Mouse (Mus musculus): ENCODE results near the gene Fbxo31. TPM values are rescaled to one million over a fixed set of nuclear protein-coding genes. Genes with fewer than 3 reads are reported as not detected.

The Fbxo31 gene
- total RNA-seq (2014; rRNA removed) (25.1 and 35.9 TPM in 2 replicates), polyA plus RNA-seq (2012; rRNA removed) (23.0 and 26.5 TPM in 2 replicates)

GRCm38 (mm10) chr8:121578676-121579451 is at the start of gene Fbxo31:
Gene Fbxo31 (minus strand): TSS chr8:121578806.
- WGBS = under 1% methylated on average over 63 of the region's 63 CpGs
- no peaks in the 10 kb centered on the region for H3K36me3 ChIP-seq (ENCODE audit: control insufficient read depth, insufficient read depth, low read length)
- H3K4me3 ChIP-seq (ENCODE audit: insufficient read depth, low read depth, low read length) = peak within 1 kb of the TSS; percentile 87
- H3K9ac ChIP-seq (ENCODE audit: low read depth, low read length) = peak within 1 kb of the TSS; percentile 94
- peak within 1 kb of the TSS; percentile 98 for H3K27ac ChIP-seq (replicated peaks; ENCODE audit: insufficient read depth, low read depth, low read length)
- peaks cover 21% of the 10 kb centered on the region for H3K4me1 ChIP-seq (ENCODE audit: control insufficient read depth, insufficient read depth, low read length)
- H3K79me2 ChIP-seq (ENCODE audit: control insufficient read depth, insufficient read depth, low read length) = peaks cover 33% of the 10 kb centered on the region; the same call in 1 of the 2 replicates
- DNase-seq (ENCODE audit: extremely low read depth, low read depth, low spot score) = peak; percentile 99
- no peaks in the 10 kb centered on the region for H3K27me3 ChIP-seq (ENCODE audit: control insufficient read depth, insufficient read depth, low read length)
- TF ChIP-seq POLR2A (IDR thresholded peaks at IDR 0.05; ENCODE audit: extremely low read depth, insufficient read depth, low read length) (peak; percentile 95), CTCF (IDR thresholded peaks at IDR 0.05; ENCODE audit: low read depth, low read length) (no peak)

- DNase-seq (ENCODE audit: extremely low read depth, low read depth, low spot score) = no peak
- Histone ChIP-seq H3K27ac (replicated peaks; ENCODE audit: insufficient read depth, low read depth, low read length) (no peak overlapping the region), H3K79me2 (ENCODE audit: control insufficient read depth, insufficient read depth, low read length) (peaks cover 50% of the 10 kb centered on the region), H3K36me3 (ENCODE audit: control insufficient read depth, insufficient read depth, low read length) (peaks cover 3% of the 10 kb centered on the region), H3K4me1 (ENCODE audit: control insufficient read depth, insufficient read depth, low read length) (peaks cover 32% of the 10 kb centered on the region), H3K9ac (ENCODE audit: low read depth, low read length) (no peak overlapping the region), H3K27me3 (ENCODE audit: control insufficient read depth, insufficient read depth, low read length) (no peaks in the 10 kb centered on the region), H3K4me3 (ENCODE audit: insufficient read depth, low read depth, low read length) (no peak overlapping the region)
- no peak for TF ChIP-seq POLR2A (IDR thresholded peaks at IDR 0.05; ENCODE audit: extremely low read depth, insufficient read depth, low read length)
- TF ChIP-seq CTCF (IDR thresholded peaks at IDR 0.05; ENCODE audit: low read depth, low read length) = no peak
- 81% methylated on average over 8 of the region's 8 CpGs for WGBS
Observed at GRCm38 (mm10) chr8:121623043-121623442, 44.4 kb upstream of the Fbxo31 start.

- no peak for DNase-seq (ENCODE audit: extremely low read depth, low read depth, low spot score)
Observed at GRCm38 (mm10) chr8:121621879-121622278, 43.3 kb upstream of the Fbxo31 start.

GRCm38 (mm10) chr8:121620801-121621516 is 42.4 kb upstream of the Fbxo31 start:
- Histone ChIP-seq H3K4me1 (ENCODE audit: control insufficient read depth, insufficient read depth, low read length) (peaks cover 36% of the 10 kb centered on the region), H3K4me3 (ENCODE audit: insufficient read depth, low read depth, low read length) (no peak overlapping the region), H3K79me2 (ENCODE audit: control insufficient read depth, insufficient read depth, low read length) (peaks cover 55% of the 10 kb centered on the region), H3K9ac (ENCODE audit: low read depth, low read length) (no peak overlapping the region), H3K36me3 (ENCODE audit: control insufficient read depth, insufficient read depth, low read length) (no peaks in the 10 kb centered on the region), H3K27me3 (ENCODE audit: control insufficient read depth, insufficient read depth, low read length) (no peaks in the 10 kb centered on the region), H3K27ac (replicated peaks; ENCODE audit: insufficient read depth, low read depth, low read length) (peak overlapping the region; percentile 1)
- 53% methylated on average over 12 of the region's 12 CpGs for WGBS
- no peak for TF ChIP-seq CTCF (IDR thresholded peaks at IDR 0.05; ENCODE audit: low read depth, low read length)
- no peak for TF ChIP-seq POLR2A (IDR thresholded peaks at IDR 0.05; ENCODE audit: extremely low read depth, insufficient read depth, low read length)
- peak; percentile 66 for DNase-seq (ENCODE audit: extremely low read depth, low read depth, low spot score)

More at GRCm38 (mm10) chr8:121621879-121622278, 43.3 kb upstream of the Fbxo31 start:
- Histone ChIP-seq H3K27ac (replicated peaks; ENCODE audit: insufficient read depth, low read depth, low read length) (no peak overlapping the region), H3K4me3 (ENCODE audit: insufficient read depth, low read depth, low read length) (no peak overlapping the region), H3K79me2 (ENCODE audit: control insufficient read depth, insufficient read depth, low read length) (peaks cover 58% of the 10 kb centered on the region), H3K4me1 (ENCODE audit: control insufficient read depth, insufficient read depth, low read length) (peaks cover 36% of the 10 kb centered on the region), H3K9ac (ENCODE audit: low read depth, low read length) (no peak overlapping the region), H3K27me3 (ENCODE audit: control insufficient read depth, insufficient read depth, low read length) (no peaks in the 10 kb centered on the region), H3K36me3 (ENCODE audit: control insufficient read depth, insufficient read depth, low read length) (no peaks in the 10 kb centered on the region)
- TF ChIP-seq POLR2A (IDR thresholded peaks at IDR 0.05; ENCODE audit: extremely low read depth, insufficient read depth, low read length) (no peak), CTCF (IDR thresholded peaks at IDR 0.05; ENCODE audit: low read depth, low read length) (no peak)
- WGBS = 75% methylated on average over 1 of the region's 1 CpGs

GRCm38 (mm10) chr8:121619401-121619995 is 40.9 kb upstream of the Fbxo31 start:
- Histone ChIP-seq H3K79me2 (ENCODE audit: control insufficient read depth, insufficient read depth, low read length) (peaks cover 52% of the 10 kb centered on the region), H3K4me3 (ENCODE audit: insufficient read depth, low read depth, low read length) (no peak overlapping the region), H3K36me3 (ENCODE audit: control insufficient read depth, insufficient read depth, low read length) (no peaks in the 10 kb centered on the region), H3K4me1 (ENCODE audit: control insufficient read depth, insufficient read depth, low read length) (peaks cover 36% of the 10 kb centered on the region), H3K27ac (replicated peaks; ENCODE audit: insufficient read depth, low read depth, low read length) (peak overlapping the region; percentile 70), H3K27me3 (ENCODE audit: control insufficient read depth, insufficient read depth, low read length) (no peaks in the 10 kb centered on the region), H3K9ac (ENCODE audit: low read depth, low read length) (no peak overlapping the region)
- DNase-seq (ENCODE audit: extremely low read depth, low read depth, low spot score) = peak; percentile 96
- WGBS = 7% methylated on average over 7 of the region's 7 CpGs
- TF ChIP-seq POLR2A (IDR thresholded peaks at IDR 0.05; ENCODE audit: extremely low read depth, insufficient read depth, low read length) (no peak), CTCF (IDR thresholded peaks at IDR 0.05; ENCODE audit: low read depth, low read length) (no peak)
